Mouse (Mus musculus): ENCODE measurements around the gene Dpf3.
A peak's percentile ranks its signal among the peaks of the same experiment; 100 is the strongest.

Gene Dpf3

GRCm38 (mm10) chr12:83337776-83338149 lies 149.8 kb downstream of the Dpf3 start:
- DNase-seq, result no peak

GRCm38 (mm10) chr12:83337077-83337775 lies 150.3 kb downstream of the Dpf3 start:
- no peak for DNase-seq

- no peak for DNase-seq
These were observed 157.5 kb downstream of the Dpf3 start for GRCm38 (mm10) chr12:83330056-83330455.

- no peak for DNase-seq
These were observed 158.6 kb downstream of the Dpf3 start for GRCm38 (mm10) chr12:83328899-83329298.

GRCm38 (mm10) chr12:83328491-83328890 lies 159.0 kb downstream of the Dpf3 start:
- DNase-seq, result no peak

- DNase-seq, result no peak
These were observed 160.1 kb downstream of the Dpf3 start for GRCm38 (mm10) chr12:83327451-83327850.

- no peak for DNase-seq
These were observed 166.8 kb downstream of the Dpf3 start for GRCm38 (mm10) chr12:83320725-83321124.

GRCm38 (mm10) chr12:83317646-83318443 lies 169.7 kb downstream of the Dpf3 start:
- no peak for DNase-seq

- DNase-seq, result no peak
These were observed 172.8 kb downstream of the Dpf3 start for GRCm38 (mm10) chr12:83314666-83315065.

- no peak for DNase-seq
These were observed 174.7 kb downstream of the Dpf3 start for GRCm38 (mm10) chr12:83312818-83313217.

GRCm38 (mm10) chr12:83310567-83310966 lies 176.9 kb downstream of the Dpf3 start:
- DNase-seq, result no peak

GRCm38 (mm10) chr12:83309031-83309804 lies 178.3 kb downstream of the Dpf3 start:
- DNase-seq, result no peak

- no peak for DNase-seq
These were observed 178.9 kb downstream of the Dpf3 start for GRCm38 (mm10) chr12:83308627-83309026.

- no peak for DNase-seq
These were observed 184.3 kb downstream of the Dpf3 start for GRCm38 (mm10) chr12:83303221-83303620.

GRCm38 (mm10) chr12:83302320-83303153 lies 185.0 kb downstream of the Dpf3 start:
- DNase-seq, result peak; percentile 22

GRCm38 (mm10) chr12:83301616-83302319 lies 185.7 kb downstream of the Dpf3 start:
- DNase-seq, result no peak

- no peak for DNase-seq
These were observed 189.2 kb downstream of the Dpf3 start for GRCm38 (mm10) chr12:83298358-83298757.

- DNase-seq, result no peak
These were observed 192.5 kb downstream of the Dpf3 start for GRCm38 (mm10) chr12:83295031-83295430.

- DNase-seq, result no peak
These were observed 195.6 kb downstream of the Dpf3 start for GRCm38 (mm10) chr12:83291915-83292314.

- DNase-seq, result no peak
These were observed 200.7 kb downstream of the Dpf3 start for GRCm38 (mm10) chr12:83286496-83287492.
